Mouse (Mus musculus) kidney, adult 2 months (tissue): ENCODE results near the gene Ift122.

Experiments used
- CTCF ChIP-seq: fragments of 200-500 bp; conservative IDR thresholded peaks from 2 replicates; pipeline ENCODE4 v1.5.1; 2011; ENCODE audit warnings: low read depth, mild to moderate bottlenecking, control low read depth, low read length, moderate library complexity, mixed read lengths; ENCODE audit not compliant: insufficient read depth, insufficient read length
- POLR2A ChIP-seq: fragments of 200-500 bp; IDR thresholded peaks from one replicate; pipeline ENCODE4 v1.6.1; 2011; ENCODE audit warnings: low read depth, low read length, control low read depth

DNA sequence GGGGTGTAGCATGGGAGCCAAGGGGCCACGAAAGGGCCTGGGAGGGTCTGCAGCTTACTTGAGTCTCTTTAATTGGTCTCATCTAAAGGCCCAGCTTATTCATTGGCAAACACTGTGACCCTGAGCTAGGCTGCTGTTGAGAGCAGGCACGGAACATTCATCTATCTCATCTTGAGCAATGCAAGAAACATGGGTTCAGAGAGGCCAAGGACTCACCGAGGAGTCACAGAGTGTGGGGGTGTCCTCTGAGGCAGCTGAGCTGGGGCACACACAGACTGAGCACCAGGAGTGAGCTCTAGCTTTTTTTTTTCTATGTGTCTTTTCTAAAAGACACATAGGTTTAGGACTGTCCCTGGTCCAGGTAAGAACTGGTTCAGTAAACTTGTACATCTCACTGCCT, 79.1 kb downstream of the Ift122 start:
- TF ChIP-seq POLR2A = no peak
- TF ChIP-seq CTCF = no peak
